Mouse (Mus musculus): ENCODE results near the gene Ptgdr.

- TF ChIP-seq CTCF (IDR thresholded peaks at IDR 0.05; ENCODE audit: low read depth), result no peak
- TF ChIP-seq EP300 (IDR thresholded peaks at IDR 0.05; ENCODE audit: low read depth), result no peak
Observed at GRCm38 (mm10) chr14:44861161-44861560, 2.0 kb upstream of the Ptgdr start.

Measured in liver, embryonic 14.5 days (tissue).